Mouse (Mus musculus) cerebellum, adult 11 months (tissue): Measurements from ENCODE around the gene Gprin3.
A peak's percentile ranks its signal among the peaks of the same experiment; 100 is the strongest.

Experiments
- DNase-seq: peaks from one replicate; pipeline ENCODE4 v3.0.0; 2022

Gene Gprin3

GRCm38 (mm10) chr6:59425824-59426533, at the start of gene Gprin3:
Gene Gprin3 (minus strand): TSS chr6:59426294.
- DNase-seq, result peak; percentile 94

GRCm38 (mm10) chr6:59458861-59459260, 32.8 kb upstream of the Gprin3 start:
- DNase-seq, result no peak

GRCm38 (mm10) chr6:59456116-59456515, 30.0 kb upstream of the Gprin3 start:
- DNase-seq, result no peak

GRCm38 (mm10) chr6:59451348-59451747, 25.3 kb upstream of the Gprin3 start:
- DNase-seq, result no peak

- DNase-seq, result peak; percentile 42
Observed at GRCm38 (mm10) chr6:59445101-59445503, 19.0 kb upstream of the Gprin3 start.

- DNase-seq, result no peak
Observed at GRCm38 (mm10) chr6:59435906-59436305, 9.8 kb upstream of the Gprin3 start.

GRCm38 (mm10) chr6:59433116-59433515, 7.0 kb upstream of the Gprin3 start:
- no peak for DNase-seq

- no peak for DNase-seq
Observed at GRCm38 (mm10) chr6:59426534-59426885, 416 bp upstream of the Gprin3 start.

- no peak for DNase-seq
Observed at GRCm38 (mm10) chr6:59424871-59425740, 988 bp downstream of the Gprin3 start.

- no peak for DNase-seq
Observed at GRCm38 (mm10) chr6:59423836-59424235, 2.3 kb downstream of the Gprin3 start.

- no peak for DNase-seq
Observed at GRCm38 (mm10) chr6:59419264-59419663, 6.8 kb downstream of the Gprin3 start.

- DNase-seq, result no peak
Observed at GRCm38 (mm10) chr6:59418659-59419058, 7.4 kb downstream of the Gprin3 start.

GRCm38 (mm10) chr6:59414816-59415215, 11.3 kb downstream of the Gprin3 start:
- DNase-seq, result no peak

- DNase-seq, result no peak
Observed at GRCm38 (mm10) chr6:59412417-59413346, 13.4 kb downstream of the Gprin3 start.

GRCm38 (mm10) chr6:59409001-59409700, 16.9 kb downstream of the Gprin3 start:
- DNase-seq, result no peak

GRCm38 (mm10) chr6:59407482-59407997, 18.6 kb downstream of the Gprin3 start:
- no peak for DNase-seq

GRCm38 (mm10) chr6:59390208-59390607, 35.9 kb downstream of the Gprin3 start:
- DNase-seq, result no peak

- DNase-seq, result no peak
Observed at GRCm38 (mm10) chr6:59365300-59365699, 60.8 kb downstream of the Gprin3 start.

GRCm38 (mm10) chr6:59363282-59363681, 62.8 kb downstream of the Gprin3 start:
- no peak for DNase-seq

GRCm38 (mm10) chr6:59354943-59355342, 71.2 kb downstream of the Gprin3 start:
- no peak for DNase-seq

- peak; percentile 62 for DNase-seq
Observed at GRCm38 (mm10) chr6:59351108-59351789, 74.8 kb downstream of the Gprin3 start.

- no peak for DNase-seq
Observed at GRCm38 (mm10) chr6:59348673-59349072, 77.4 kb downstream of the Gprin3 start.
